Comparison of ENCODE assay signal across 8 mouse cellular contexts in genomic region chr17:84186451-84187202, GRCm38 (mm10). TPM values are rescaled to one million over a fixed set of nuclear protein-coding genes. Genes with fewer than 3 reads are reported as not detected.
DNase-seq lines count a peak whose midpoint lies in the region; ATAC-seq and TF ChIP-seq lines count a peak whose summit lies in the region.

No protein-coding gene starts in this region.

- peak overlapping the region; percentile 62 for H3K4me2 ChIP-seq in intestine, postnatal 0 days (replicated peaks; ENCODE audit: low read depth)

- peak overlapping the region; percentile 83 for H3K4me3 ChIP-seq in bone marrow macrophage, adult 2 months (ENCODE audit: insufficient read depth, low read length)
- H3K4me3 ChIP-seq in intestine, postnatal 0 days (ENCODE audit: low read depth, low read length) = peak overlapping the region; percentile 91

- DNase-seq in cerebellum, postnatal 4 days (ENCODE audit: low spot score in 2 of 2) = peak; percentile 22 to 53
- DNase-seq in cerebellum, adult 9-11 months = no peak
- peak; percentile 61 for DNase-seq in gastrocnemius, postnatal 25 days
- peak; percentile 57 to 62 for DNase-seq in lung, adult 18-20 months
- DNase-seq in ovary, postnatal 10 days (ENCODE audit: low spot score) = peak; percentile 52
- peak; percentile 60 to 61 for DNase-seq in urinary bladder, postnatal 4 days (ENCODE audit: low spot score in 2 of 2)

- no peak for ATAC-seq in intestine, postnatal 0 days

- H3K4me1 ChIP-seq in bone marrow macrophage, adult 2 months (ENCODE audit: control insufficient read depth, insufficient read depth, low read length) = peaks cover 16% of the 10 kb centered on the region
- peaks cover 14% of the 10 kb centered on the region; the same call in 1 of the 2 replicates for H3K4me1 ChIP-seq in intestine, postnatal 0 days (replicated peaks; ENCODE audit: control insufficient read depth, insufficient read depth, low read length)

- WGBS in intestine, postnatal 0 days = under 1% methylated on average over 76 of the region's 80 CpGs

- H3K27me3 ChIP-seq in intestine, postnatal 0 days (replicated peaks; ENCODE audit: control insufficient read depth, insufficient read depth, low read length) = no peaks in the 10 kb centered on the region

- TF ChIP-seq CTCF in bone marrow macrophage, adult 2 months (IDR thresholded peaks at IDR 0.05; ENCODE audit: low read depth, low read length) = no peak
- peak; percentile 40 for TF ChIP-seq CTCF in intestine, postnatal 0 days (IDR thresholded peaks at IDR 0.05; ENCODE audit: low read depth)

- peak overlapping the region; percentile 81 for H3K9ac ChIP-seq in intestine, postnatal 0 days (ENCODE audit: low read depth, low read length)

- H3K27ac ChIP-seq in bone marrow macrophage, adult 2 months (ENCODE audit: insufficient read depth, low read depth, low read length) = peak overlapping the region; percentile 86
- peak overlapping the region; percentile 93 for H3K27ac ChIP-seq in intestine, postnatal 0 days (ENCODE audit: low read depth, low read length)

- H3K36me3 ChIP-seq in intestine, postnatal 0 days (ENCODE audit: control insufficient read depth, insufficient read depth) = peaks cover 22% of the 10 kb centered on the region

- no peak for TF ChIP-seq POLR2A in bone marrow macrophage, adult 2 months (IDR thresholded peaks at IDR 0.05; ENCODE audit: borderline replicate concordance, low read depth, low read length)

- H3K9me3 ChIP-seq in intestine, postnatal 0 days (ENCODE audit: control insufficient read depth) = no peaks in the 10 kb centered on the region

RNA-seq across cellular contexts. Expression of gene Zfp36l2, which starts 1.1 kb away (rescaled TPM):
- 317 and 318 TPM in 2 replicates for polyA plus RNA-seq in bone marrow macrophage, adult 2 months (2012; ENCODE audit: insufficient read depth, insufficient read length, missing spikeins)
- total RNA-seq in gastrocnemius, postnatal 25 days (2021) = 10 to 100 TPM; 10.1 to 14.9 TPM
- 29.6 and 32.0 TPM in 2 replicates for polyA plus RNA-seq in intestine, postnatal 0 days (2015; fragmentation: Nextera tagmentation; extraction: Ambion mirVana)
